Mouse (Mus musculus) liver, embryonic 16.5 days (tissue): ENCODE measurements at regions not wholly inside any gene's neighbourhood (a gene's known extent, or its start where the extent isn't known, plus 50 kb on each side); places are given as distances from the start of the nearest gene placed in this dataset.

Source experiments
- ATAC-seq: fragments of 200-750 bp; cut with Nextera tagmentation; 2 replicates; pipeline ENCODE4 v1.8.0; 2017; ENCODE audit warnings: low read depth, mild to moderate bottlenecking, moderate number of reproducible peaks, moderate library complexity
- H3K27ac ChIP-seq: fragments of 300-500 bp; sonication (generic); 2 replicates; pipeline ENCODE4 v1.5.1; 2014; ENCODE audit warnings: mild to moderate bottlenecking, low read length
- H3K27me3 ChIP-seq: fragments of 300-500 bp; sonication (generic); 2 replicates; pipeline ENCODE4 v1.6.1; 2014; ENCODE audit warnings: low read depth, low read length, mixed read lengths; ENCODE audit not compliant: control insufficient read depth, insufficient read depth
- H3K36me3 ChIP-seq: fragments of 300-500 bp; sonication (generic); 2 replicates; pipeline ENCODE4 v1.6.1; 2014; ENCODE audit warnings: mild to moderate bottlenecking; ENCODE audit not compliant: control insufficient read depth, insufficient read depth
- H3K4me1 ChIP-seq: fragments of 300-500 bp; sonication (generic); 2 replicates; pipeline ENCODE4 v1.6.1; 2014; ENCODE audit warnings: low read depth, low read length, mixed read lengths; ENCODE audit not compliant: control insufficient read depth
- H3K4me2 ChIP-seq: fragments of 300-500 bp; sonication (generic); 2 replicates; pipeline ENCODE4 v1.6.1; 2014; ENCODE audit warnings: low read depth, low read length, mixed read lengths
- H3K4me3 ChIP-seq: fragments of 300-500 bp; sonication (generic); 2 replicates; pipeline ENCODE4 v1.5.1; 2014; ENCODE audit warnings: low read depth, mild to moderate bottlenecking, low read length
- H3K9ac ChIP-seq: fragments of 300-500 bp; sonication (generic); 2 replicates; pipeline ENCODE4 v1.6.1; 2014; ENCODE audit warnings: low read depth, low read length
- H3K9me3 ChIP-seq: fragments of 300-500 bp; sonication (generic); replicated peaks from 2 replicates; pipeline ENCODE4 v1.6.1; 2016; ENCODE audit warnings: low read length; ENCODE audit not compliant: control insufficient read depth
- WGBS: fragments of 180-500 bp; shearing (Covaris S2); extraction: QIAGEN DNeasy Blood & Tissue Kit; methylation state at CpG from one replicate; pipeline ENCODE4 v1.1.7; 2014; ENCODE audit not compliant: insufficient replicate concordance; 5-methylcytosine and 5-hydroxymethylcytosine counted together

DNA sequence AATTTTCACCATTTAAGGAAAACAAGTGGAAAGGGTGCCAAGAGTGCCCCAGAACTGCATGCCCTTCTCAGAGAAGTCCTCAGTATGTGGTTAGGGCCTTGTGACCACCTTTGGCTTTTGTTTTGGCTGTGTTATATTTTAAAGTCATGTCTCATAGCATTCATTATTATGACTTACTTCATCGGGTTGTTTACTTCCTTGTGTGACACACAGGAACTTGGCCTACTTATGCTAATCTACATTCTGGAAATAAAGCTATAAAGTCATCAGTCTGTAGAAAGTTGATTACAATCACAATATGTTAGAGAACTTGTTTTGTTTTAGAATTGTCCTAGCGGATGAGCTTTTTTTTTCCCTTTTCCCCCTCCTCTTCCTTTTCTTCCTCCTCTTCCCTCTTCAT lies 236.3 kb downstream of the Mef2c start:
- Histone ChIP-seq H3K9ac (no peak overlapping the region), H3K27ac (no peak overlapping the region), H3K4me1 (no peaks in the 10 kb centered on the region), H3K9me3 (no peaks in the 10 kb centered on the region), H3K36me3 (no peaks in the 10 kb centered on the region), H3K4me2 (no peak overlapping the region), H3K27me3 (peaks cover 46% of the 10 kb centered on the region), H3K4me3 (no peak overlapping the region)
- ATAC-seq: no peak
- 34% methylated on average over 2 of the region's 2 CpGs for WGBS

DNA sequence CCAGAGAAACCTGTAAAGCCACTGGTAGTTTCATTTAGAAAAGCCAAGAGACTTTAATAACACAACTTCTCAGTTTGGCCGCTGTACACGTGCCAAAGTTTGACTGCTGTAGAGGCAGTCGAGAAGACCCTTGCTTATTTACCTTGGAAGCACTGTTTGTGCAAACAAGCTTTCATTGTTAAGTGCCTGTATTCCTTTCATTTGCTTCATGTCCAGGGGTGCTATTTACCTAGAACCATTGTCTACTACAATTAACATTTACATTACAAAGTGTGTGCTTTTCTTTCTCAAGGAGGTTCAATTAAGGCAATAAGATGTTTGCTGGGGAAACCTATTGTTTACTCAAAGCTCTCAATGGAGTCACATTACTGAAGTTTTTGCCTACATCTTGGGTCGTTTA lies 236.9 kb downstream of the Mef2c start:
- Histone ChIP-seq H3K9ac (no peak overlapping the region), H3K4me1 (no peaks in the 10 kb centered on the region), H3K27me3 (peaks cover 53% of the 10 kb centered on the region), H3K4me3 (no peak overlapping the region), H3K27ac (no peak overlapping the region), H3K4me2 (no peak overlapping the region), H3K36me3 (no peaks in the 10 kb centered on the region), H3K9me3 (no peaks in the 10 kb centered on the region)
- ATAC-seq: no peak
- WGBS: 41% methylated on average over 4 of the region's 4 CpGs

DNA sequence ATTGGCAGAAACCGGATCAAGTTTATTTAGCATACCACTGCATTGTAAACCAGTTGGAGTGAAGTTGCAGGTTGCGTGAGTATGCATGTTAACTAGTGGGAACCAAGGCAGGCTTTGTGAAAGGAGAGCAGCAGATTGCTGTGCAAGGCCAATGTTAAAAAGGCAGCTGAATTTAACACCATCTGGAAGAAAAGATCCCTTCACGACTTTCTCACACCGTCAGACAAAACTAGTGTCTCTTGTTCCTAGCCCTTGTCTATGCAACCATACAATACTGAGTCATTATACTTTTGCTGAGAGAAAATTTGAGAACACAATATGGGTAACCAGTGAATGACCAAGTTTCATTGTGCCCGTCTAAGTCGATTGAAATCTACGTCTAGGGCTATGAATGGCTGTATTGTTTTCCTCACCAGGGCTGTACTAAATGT lies 237.8 kb downstream of the Mef2c start:
- no peak overlapping the region for H3K27ac ChIP-seq
- no peaks in the 10 kb centered on the region for H3K4me1 ChIP-seq
- H3K9ac ChIP-seq: no peak overlapping the region
- ATAC-seq: no peak
- 43% methylated on average over 7 of the region's 7 CpGs for WGBS
- H3K27me3 ChIP-seq: peaks cover 54% of the 10 kb centered on the region
- H3K9me3 ChIP-seq: no peaks in the 10 kb centered on the region
- no peak overlapping the region for H3K4me3 ChIP-seq
- H3K36me3 ChIP-seq: no peaks in the 10 kb centered on the region
- H3K4me2 ChIP-seq: no peak overlapping the region

DNA sequence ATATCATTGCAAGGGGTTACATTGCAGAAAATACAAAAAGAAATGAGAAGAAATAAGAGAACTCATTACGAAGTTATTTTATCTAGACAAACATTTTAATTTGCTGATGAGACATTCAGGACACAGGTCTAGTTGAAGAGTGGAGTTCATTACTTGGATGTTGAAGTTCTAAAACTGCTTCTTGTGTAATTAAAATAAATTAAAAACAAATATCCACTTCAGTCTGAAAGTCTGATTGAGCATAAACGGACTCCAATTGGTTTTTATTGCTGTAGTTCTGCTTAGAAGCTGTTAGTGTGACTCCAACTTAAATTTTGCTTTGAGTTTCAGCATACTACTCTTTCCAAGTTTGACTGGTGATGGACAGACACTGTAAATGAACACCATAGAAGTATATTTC lies 238.3 kb downstream of the Mef2c start:
- Histone ChIP-seq H3K36me3 (no peaks in the 10 kb centered on the region), H3K9ac (no peak overlapping the region), H3K27me3 (peaks cover 52% of the 10 kb centered on the region), H3K9me3 (no peaks in the 10 kb centered on the region), H3K4me2 (no peak overlapping the region), H3K4me1 (no peaks in the 10 kb centered on the region), H3K27ac (no peak overlapping the region), H3K4me3 (no peak overlapping the region)
- no peak for ATAC-seq
- WGBS: 59% methylated on average over 2 of the region's 2 CpGs

DNA sequence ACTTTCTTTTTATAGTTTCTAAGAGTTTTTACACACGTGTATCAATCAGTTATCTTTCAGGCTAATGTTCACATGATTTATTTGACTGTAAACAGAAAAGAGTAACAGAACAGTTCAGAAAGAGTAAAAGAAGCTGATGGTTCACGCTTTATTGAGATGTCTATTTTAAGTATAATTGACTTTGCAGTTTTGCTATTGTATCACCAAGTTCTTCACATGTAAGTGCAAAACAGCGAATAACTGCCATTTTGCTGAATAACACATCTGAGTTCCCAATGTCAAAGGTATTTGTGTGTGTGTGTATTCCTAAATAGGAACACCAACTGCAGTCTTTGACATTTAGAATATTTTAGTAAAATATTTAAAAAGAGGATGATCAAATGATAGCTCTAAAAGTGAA lies 238.7 kb downstream of the Mef2c start:
- whole genome bisulfite sequencing: 47% methylated on average over 3 of the region's 3 CpGs
- no peaks in the 10 kb centered on the region for H3K36me3 ChIP-seq
- no peak overlapping the region for H3K9ac ChIP-seq
- no peak overlapping the region for H3K4me3 ChIP-seq
- peaks cover 48% of the 10 kb centered on the region for H3K27me3 ChIP-seq
- no peak overlapping the region for H3K27ac ChIP-seq
- no peaks in the 10 kb centered on the region for H3K9me3 ChIP-seq
- no peak for ATAC-seq
- H3K4me1 ChIP-seq: no peaks in the 10 kb centered on the region
- no peak overlapping the region for H3K4me2 ChIP-seq

DNA sequence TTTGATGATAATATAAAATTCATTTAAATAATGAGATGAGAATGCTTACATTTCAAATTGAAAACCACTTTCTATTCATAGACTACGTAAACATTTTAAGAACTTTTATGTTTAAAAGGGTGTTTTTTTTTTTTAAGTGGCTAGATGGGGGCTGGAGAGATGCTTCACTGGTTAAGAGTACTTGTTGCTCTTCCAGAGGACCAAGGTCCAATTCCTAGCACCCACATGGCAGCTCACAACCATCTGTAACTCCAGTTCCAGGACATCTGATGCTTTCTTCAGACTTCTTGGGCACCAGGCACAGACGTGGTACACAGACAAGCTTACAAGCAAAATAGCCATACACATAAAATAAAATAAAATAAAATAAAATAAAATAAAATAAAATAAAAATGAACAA lies 239.5 kb downstream of the Mef2c start:
- no peak for ATAC-seq
- no peak overlapping the region for H3K9ac ChIP-seq
- H3K27me3 ChIP-seq: peaks cover 39% of the 10 kb centered on the region
- no peak overlapping the region for H3K4me3 ChIP-seq
- no peak overlapping the region for H3K4me2 ChIP-seq
- H3K36me3 ChIP-seq: no peaks in the 10 kb centered on the region
- H3K4me1 ChIP-seq: no peaks in the 10 kb centered on the region
- no peak overlapping the region for H3K27ac ChIP-seq
- H3K9me3 ChIP-seq: no peaks in the 10 kb centered on the region
- 56% methylated on average over 2 of the region's 2 CpGs for WGBS

DNA sequence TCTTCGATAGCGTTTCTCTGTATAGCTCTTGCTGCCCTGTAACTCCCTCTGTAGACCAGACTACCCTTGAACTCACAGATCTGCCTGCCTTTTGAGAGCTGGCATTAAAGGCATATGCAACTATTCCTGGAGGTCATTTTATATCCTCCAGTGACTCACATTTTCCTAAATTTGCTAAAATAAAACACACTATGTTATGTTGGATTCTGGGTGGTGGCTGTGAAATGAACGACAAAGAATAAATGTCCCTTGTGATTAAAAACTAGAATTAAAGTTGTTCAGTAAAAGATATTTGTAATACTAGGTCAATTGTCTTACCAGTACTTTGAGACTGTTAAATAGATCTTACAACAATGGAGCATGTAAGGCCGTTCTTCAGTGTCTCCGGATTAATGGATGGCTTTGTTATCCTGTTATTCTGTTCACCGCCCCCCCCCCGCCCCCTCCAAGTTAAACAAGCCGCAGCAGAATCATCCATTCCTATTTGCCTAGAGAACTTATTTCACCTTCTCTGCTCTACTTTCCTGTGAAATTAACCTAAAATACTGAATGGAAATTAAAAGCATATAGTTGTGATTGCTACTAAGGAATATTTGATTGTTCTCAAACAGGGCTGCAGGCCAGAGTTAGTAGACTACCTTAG lies 240.4 kb downstream of the Mef2c start:
- Histone ChIP-seq H3K27me3 (peaks cover 31% of the 10 kb centered on the region), H3K4me3 (no peak overlapping the region), H3K9me3 (no peaks in the 10 kb centered on the region), H3K27ac (no peak overlapping the region), H3K4me2 (no peak overlapping the region), H3K9ac (no peak overlapping the region), H3K4me1 (no peaks in the 10 kb centered on the region), H3K36me3 (no peaks in the 10 kb centered on the region)
- 51% methylated on average over 8 of the region's 8 CpGs for WGBS
- no peak for ATAC-seq

DNA sequence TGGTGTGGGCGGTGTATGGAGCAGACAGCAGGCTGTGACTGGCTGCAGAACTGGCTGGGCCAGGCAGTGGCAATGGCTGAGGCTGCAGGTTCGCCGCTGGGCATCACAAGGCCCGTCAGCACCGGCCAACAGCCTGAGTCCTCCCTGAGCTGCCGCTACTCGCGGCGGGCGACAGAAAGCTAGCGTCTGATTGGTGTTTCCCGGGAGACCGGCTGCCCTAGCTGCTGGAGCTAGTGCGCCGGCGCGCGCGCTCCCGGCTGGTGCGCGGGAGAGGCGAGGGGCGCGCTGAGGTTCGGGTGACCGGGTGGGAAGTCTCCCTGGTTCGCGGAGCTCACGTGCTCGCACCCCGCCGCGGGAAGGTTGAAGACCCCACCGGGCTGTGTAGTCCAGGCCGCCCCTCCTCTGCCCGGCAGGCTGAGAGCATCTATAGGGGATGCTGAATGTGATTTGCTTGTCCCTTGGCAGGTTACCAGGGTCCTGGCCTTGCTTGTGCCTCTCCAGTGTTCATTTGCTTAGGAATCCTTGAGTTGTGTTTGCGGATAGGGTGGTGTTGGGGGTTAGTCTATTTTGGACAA lies 241.2 kb downstream of the Mef2c start:
- under 1% methylated on average over 38 of the region's 38 CpGs for WGBS
- Histone ChIP-seq H3K36me3 (no peaks in the 10 kb centered on the region), H3K9ac (no peak overlapping the region), H3K9me3 (no peaks in the 10 kb centered on the region), H3K27me3 (peaks cover 23% of the 10 kb centered on the region), H3K4me1 (no peaks in the 10 kb centered on the region), H3K4me2 (peak overlapping the region; percentile 20; the same call in 1 of the 2 replicates), H3K27ac (no peak overlapping the region), H3K4me3 (peak overlapping the region; percentile 27; the same call in 1 of the 2 replicates)
- no peak for ATAC-seq

DNA sequence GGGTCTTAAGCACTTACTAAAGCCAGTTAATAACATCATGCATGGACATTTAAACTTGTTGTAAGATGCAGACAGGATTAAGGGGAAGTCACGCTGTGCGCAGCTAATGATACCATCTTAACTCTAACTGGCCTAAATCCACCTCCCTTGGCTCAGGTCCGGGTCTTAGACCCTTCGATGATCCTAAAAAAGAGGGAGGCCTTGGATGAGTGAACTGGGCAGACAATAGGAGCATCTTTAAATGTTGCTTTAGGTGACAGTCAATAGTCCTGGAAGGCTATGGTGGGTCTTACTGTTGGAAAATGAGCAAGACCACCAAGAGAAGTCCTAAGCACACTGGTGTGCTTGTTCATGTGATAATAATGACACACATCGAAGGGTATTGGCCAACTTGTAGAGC lies 242.1 kb downstream of the Mef2c start:
- 63% methylated on average over 5 of the region's 5 CpGs for WGBS
- Histone ChIP-seq H3K9me3 (no peaks in the 10 kb centered on the region), H3K27me3 (peaks cover 23% of the 10 kb centered on the region)

More for the DNA sequence above, 242.1 kb downstream of the Mef2c start:
- H3K4me2 ChIP-seq: no peak overlapping the region
- H3K4me3 ChIP-seq: no peak overlapping the region
- no peak for ATAC-seq
- H3K4me1 ChIP-seq: no peaks in the 10 kb centered on the region
- no peak overlapping the region for H3K27ac ChIP-seq
- H3K36me3 ChIP-seq: no peaks in the 10 kb centered on the region
- H3K9ac ChIP-seq: no peak overlapping the region
